Mouse (Mus musculus) E14TG2a.4 (cell line): ENCODE results near the gene Arhgef11.

Experiments
- CTCF ChIP-seq: conservative IDR thresholded peaks from 2 replicates; pipeline ENCODE4 v1.5.1; 2014; ENCODE audit warnings: low read length
- NANOG ChIP-seq: IDR thresholded peaks from 2 replicates; pipeline ENCODE4 v1.6.1; 2014; ENCODE audit warnings: borderline replicate concordance, low read length, mixed read lengths
- POU5F1 ChIP-seq: IDR thresholded peaks from 2 replicates; pipeline ENCODE4 v1.6.1; 2014; ENCODE audit warnings: low read length, borderline replicate concordance

GRCm38 (mm10) chr3:87764506-87764905, 147.1 kb downstream of the Arhgef11 start:
- TF ChIP-seq CTCF, result no peak
- no peak for TF ChIP-seq NANOG
- no peak for TF ChIP-seq POU5F1
